ENCODE assay signal across 10 mouse cellular contexts in the genomic region with DNA sequence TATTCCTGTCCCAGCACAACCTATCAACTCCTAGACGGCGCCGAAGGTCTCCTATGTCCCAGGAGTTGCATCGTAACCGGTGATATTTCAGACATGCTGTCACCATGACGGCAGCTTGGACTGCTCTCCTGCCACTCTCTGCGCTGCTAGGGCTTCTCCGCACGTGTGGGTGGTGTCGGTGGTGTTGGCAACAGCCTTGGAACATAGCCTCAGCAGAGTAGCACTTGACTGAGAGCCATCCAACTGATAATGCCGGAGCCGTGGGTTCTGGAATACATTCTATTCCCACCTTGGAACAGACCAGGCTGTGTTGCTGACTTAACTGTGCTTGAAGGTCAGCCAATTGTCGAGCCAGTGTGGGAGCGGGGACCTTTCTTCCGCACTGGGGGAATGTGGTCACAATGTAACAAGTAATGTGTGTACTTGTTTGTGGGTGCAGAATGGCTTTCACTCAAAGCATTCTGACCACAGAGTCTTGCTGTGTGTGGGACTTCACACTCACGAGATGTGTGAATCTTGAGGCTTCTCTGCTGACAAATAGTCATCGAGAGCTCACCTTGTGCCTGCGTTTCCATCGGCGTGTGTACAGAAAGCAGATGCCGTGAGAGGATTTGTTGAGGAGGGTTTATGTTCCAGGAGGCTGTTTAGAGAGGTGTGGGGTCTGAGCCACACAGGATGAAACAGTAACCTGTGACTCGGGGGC. TPM values are rescaled to one million over a fixed set of nuclear protein-coding genes. Genes with fewer than 3 reads are reported as not detected.
DNase-seq lines count a peak whose midpoint lies in the region; TF ChIP-seq lines count a peak whose summit lies in the region.
"Had no signal": no experiment of that assay in that cellular context is flagged by ENCODE, and none has a peak within 500 bp of the region (broad histone marks: within the 10 kb centered on the region; RNA-seq: fewer than 3 reads in every experiment).

No protein-coding gene starts in this region.

- TF ChIP-seq CTCF in kidney, adult 2 months (conservative IDR thresholded peaks at IDR 0.05; ENCODE audit: insufficient read depth, insufficient read length, low read depth, low read length), result no peak

- TF ChIP-seq POLR2A in kidney, adult 2 months (IDR thresholded peaks at IDR 0.05; ENCODE audit: low read depth, low read length), result no peak

- no peak overlapping the region for H3K4me3 ChIP-seq in kidney, adult 2 months (ENCODE audit: insufficient read depth, low read depth, low read length)

- intact Hi-C loops in gastrocnemius, postnatal 36 days (cut with DNase I), result no loop called here

- H3K27me3 ChIP-seq in kidney, adult 2 months (replicated peaks; ENCODE audit: control insufficient read depth, insufficient read depth, low read length), result no peaks in the 10 kb centered on the region

- DNase-seq in adrenal gland, adult (ENCODE audit: inconsistent age in 2 of 2, low spot score in 1 of 2), result peak; percentile 58 to 83
- DNase-seq in adrenal gland, postnatal 25 days, result no peak
- DNase-seq in heart, adult 11 months, result peak; percentile 97
- peak; percentile 65 for DNase-seq in induced T-regulatory cell, adult 2 months (ENCODE audit: low read depth)
- DNase-seq in right cerebral cortex, postnatal 10 days (ENCODE audit: low spot score in 2 of 2), result peak; percentile 77 to 88
- DNase-seq in Muller cell, postnatal 12 days (ENCODE audit: inconsistent ontology term), result no peak
- DNase-seq in gastrocnemius, postnatal 36 days, result no peak
- DNase-seq in kidney, adult 2 months, result no peak
- DNase-seq: cerebellum, adult 18-20 months; thymus, postnatal 36 days had no signal

- H3K36me3 ChIP-seq in kidney, adult 2 months (ENCODE audit: control insufficient read depth, insufficient read depth, low read length), result no peaks in the 10 kb centered on the region

- WGBS in kidney, adult 2 months, result 85% methylated on average over 22 of the region's 22 CpGs

- no peak overlapping the region for H3K27ac ChIP-seq in kidney, adult 2 months (ENCODE audit: insufficient read depth, low read depth, low read length)

- no peaks in the 10 kb centered on the region for H3K4me1 ChIP-seq in kidney, adult 2 months (ENCODE audit: control insufficient read depth, insufficient read depth, low read length)

RNA-seq across cellular contexts. Expression of a gene that starts 1.5 kb away (rescaled TPM):
- 17.7 and 24.6 TPM in 2 replicates for total RNA-seq in adrenal gland, postnatal 25 days (2021)
- total RNA-seq in gastrocnemius, postnatal 36 days (2021), result 1 to 10 TPM; 3.2 to 4.0 TPM
- polyA plus RNA-seq in kidney, adult 2 months (2012; rRNA removed), result 4.0 and 4.6 TPM in 2 replicates

Comparison
In these comparisons a context has a peak if more than half of its experiments do, and no peak if none do; other contexts are left out.
1. DNase-seq: peak in adrenal gland, adult (2 of 2), heart, adult 11 months (single experiment), induced T-regulatory cell, adult 2 months (single experiment) and right cerebral cortex, postnatal 10 days (2 of 2); none in adrenal gland, postnatal 25 days (single experiment), Muller cell, postnatal 12 days (single experiment), gastrocnemius, postnatal 36 days (0 of 2) and kidney, adult 2 months (single experiment).